Mouse (Mus musculus) intestine, postnatal 0 days (tissue): ENCODE measurements around the gene Igsf3. TPM values are rescaled to one million over a fixed set of nuclear protein-coding genes. Genes with fewer than 3 reads are reported as not detected.

ENCODE experiments used
- ATAC-seq: fragments of 200-750 bp; cut with Nextera tagmentation; 2 replicates; pipeline ENCODE4 v1.8.0; 2017; ENCODE audit warnings: mild to moderate bottlenecking, moderate TSS enrichment, moderate library complexity
- H3K27ac ChIP-seq: fragments of 300-500 bp; sonication (generic); 2 replicates; pipeline ENCODE4 v1.5.1; 2014; ENCODE audit warnings: mild to moderate bottlenecking, low read depth, low read length, moderate library complexity
- H3K27me3 ChIP-seq: fragments of 300-500 bp; sonication (generic); replicated peaks from 2 replicates; pipeline ENCODE4 v1.6.1; 2014; ENCODE audit warnings: low read length, mixed read lengths; ENCODE audit not compliant: control insufficient read depth, insufficient read depth
- H3K36me3 ChIP-seq: fragments of 300-500 bp; sonication (generic); 2 replicates; pipeline ENCODE4 v1.6.1; 2014; ENCODE audit warnings: mild to moderate bottlenecking, moderate library complexity; ENCODE audit not compliant: control insufficient read depth, insufficient read depth
- H3K4me1 ChIP-seq: fragments of 300-500 bp; sonication (generic); replicated peaks from 2 replicates; pipeline ENCODE4 v1.6.1; 2014; ENCODE audit warnings: antibody characterized with exemption, low read length, mixed read lengths; ENCODE audit not compliant: control insufficient read depth, insufficient read depth
- H3K4me2 ChIP-seq: fragments of 300-500 bp; sonication (generic); replicated peaks from 2 replicates; pipeline ENCODE4 v1.6.1; 2014; ENCODE audit warnings: low read depth, mild to moderate bottlenecking, moderate library complexity
- H3K4me3 ChIP-seq: fragments of 300-500 bp; sonication (generic); 2 replicates; pipeline ENCODE4 v1.5.1; 2014; ENCODE audit warnings: low read depth, low read length
- H3K9ac ChIP-seq: fragments of 300-500 bp; sonication (generic); 2 replicates; pipeline ENCODE4 v1.6.1; 2014; ENCODE audit warnings: mild to moderate bottlenecking, low read depth, low read length
- H3K9me3 ChIP-seq: fragments of 300-500 bp; sonication (generic); 2 replicates; pipeline ENCODE4 v1.6.1; 2016; ENCODE audit warnings: mixed run types; ENCODE audit not compliant: control insufficient read depth
- CTCF ChIP-seq: sonication (generic); IDR thresholded peaks from 2 replicates; pipeline ENCODE4 v1.5.1; 2016; ENCODE audit warnings: low read depth, mild to moderate bottlenecking, control low read depth, antibody characterized with exemption, moderate library complexity
- WGBS: fragments of 180-500 bp; shearing (Covaris S2); extraction: QIAGEN DNeasy Blood & Tissue Kit; methylation state at CpG from one replicate; pipeline ENCODE4 v1.1.7; 2014; 5-methylcytosine and 5-hydroxymethylcytosine counted together
- polyA plus RNA-seq: library from polyadenylated mRNA; unstranded; fragments of >200 nt; fragmentation: Nextera tagmentation; extraction: Ambion mirVana; gene quantifications from 2 replicates; pipeline ENCODE4 v1.2.1, GENCODE M21; 2015

The Igsf3 gene
- polyA plus RNA-seq, 1 experiment from 2014 or later = 13.0 TPM

DNA sequence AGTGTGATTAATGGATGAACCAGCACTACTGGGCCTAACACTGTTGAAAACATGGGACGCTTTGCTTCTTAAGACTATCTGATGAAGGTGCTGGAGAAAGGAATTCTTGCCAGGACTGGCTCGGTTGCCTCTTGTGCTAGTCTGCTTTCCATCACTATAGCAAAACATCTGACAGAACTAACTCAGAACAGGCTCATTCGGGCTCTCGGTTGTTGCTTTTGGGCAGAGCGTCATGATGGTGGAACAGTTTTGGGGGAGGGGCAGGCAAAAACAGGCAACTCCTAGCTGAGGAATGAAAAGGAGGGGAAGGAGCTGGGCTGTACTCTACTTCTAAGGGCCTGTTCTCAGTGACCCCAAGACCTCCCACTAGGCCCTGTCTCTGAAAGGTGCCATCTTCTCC is 4.8 kb downstream of the Igsf3 start:
- Histone ChIP-seq H3K27ac (no peak overlapping the region), H3K4me3 (no peak overlapping the region), H3K9me3 (no peaks in the 10 kb centered on the region), H3K27me3 (no peaks in the 10 kb centered on the region), H3K9ac (no peak overlapping the region), H3K4me2 (no peak overlapping the region), H3K4me1 (peaks cover 11% of the 10 kb centered on the region; the same call in 1 of the 2 replicates), H3K36me3 (no peaks in the 10 kb centered on the region)
- TF ChIP-seq CTCF = no peak
- no peak for ATAC-seq
- WGBS = 70% methylated on average over 5 of the region's 5 CpGs

DNA sequence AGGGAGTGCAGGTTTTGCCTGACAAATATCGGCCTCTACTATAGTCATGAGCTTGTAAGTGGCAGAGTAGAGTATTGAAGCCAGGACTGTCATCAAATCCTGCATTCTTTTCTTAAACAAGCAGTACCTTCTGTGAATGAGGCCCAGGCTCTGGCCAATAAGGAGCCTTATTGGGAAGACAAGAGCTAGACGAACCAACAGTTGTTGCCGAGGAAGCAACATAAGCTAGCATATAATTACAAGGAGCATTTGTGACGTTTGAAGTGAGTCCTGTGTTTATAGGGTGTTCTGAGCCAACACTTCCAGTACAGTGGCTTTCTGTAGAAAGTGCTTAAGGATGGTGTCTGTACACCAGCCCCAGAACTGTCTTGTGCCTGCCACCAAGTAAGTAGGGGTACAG is 5.9 kb downstream of the Igsf3 start:
- H3K4me1 ChIP-seq = peaks cover 11% of the 10 kb centered on the region; the same call in 1 of the 2 replicates
- no peaks in the 10 kb centered on the region for H3K9me3 ChIP-seq
- H3K27ac ChIP-seq = no peak overlapping the region
- H3K36me3 ChIP-seq = no peaks in the 10 kb centered on the region
- no peaks in the 10 kb centered on the region for H3K27me3 ChIP-seq
- ATAC-seq = no peak
- WGBS = 66% methylated on average over 4 of the region's 4 CpGs
- no peak overlapping the region for H3K4me2 ChIP-seq
- no peak overlapping the region for H3K4me3 ChIP-seq
- H3K9ac ChIP-seq = no peak overlapping the region
- TF ChIP-seq CTCF = no peak

DNA sequence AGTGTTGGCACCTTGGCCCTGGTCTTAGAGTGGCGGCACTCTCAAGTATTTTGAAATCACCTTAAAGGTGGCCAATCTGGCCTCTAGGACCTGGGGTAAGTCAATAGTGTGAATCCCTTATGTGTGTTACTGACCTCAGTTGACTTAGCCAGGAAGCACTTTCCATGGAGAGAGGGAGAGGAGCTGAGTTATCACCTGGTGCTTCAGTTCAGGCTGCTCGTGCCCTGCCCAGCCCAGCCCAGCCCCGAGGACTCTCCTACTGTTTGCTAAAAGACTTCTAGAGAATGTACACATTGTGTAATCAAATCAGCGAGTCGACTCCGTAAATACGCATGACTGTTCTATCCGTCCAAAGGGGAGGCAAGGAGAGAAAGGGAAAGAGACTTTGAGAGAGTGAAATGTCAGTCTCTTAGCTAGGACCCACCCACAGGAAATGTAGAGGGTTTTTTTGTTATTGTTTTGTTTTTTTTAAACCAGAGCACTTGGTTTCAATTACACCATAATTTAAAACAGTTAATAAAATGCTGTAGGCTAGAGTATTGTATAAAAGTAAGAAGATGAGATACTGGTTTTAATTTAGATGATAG is 9.6 kb downstream of the Igsf3 start:
- Histone ChIP-seq H3K36me3 (no peaks in the 10 kb centered on the region), H3K4me1 (peaks cover 2% of the 10 kb centered on the region; the same call in 1 of the 2 replicates), H3K9me3 (no peaks in the 10 kb centered on the region), H3K4me3 (no peak overlapping the region), H3K27ac (no peak overlapping the region), H3K4me2 (0 out of 2 replicates have a peak overlapping the region, but pooled peaks have one; percentile 13), H3K9ac (no peak overlapping the region), H3K27me3 (no peaks in the 10 kb centered on the region)
- peak; percentile 86 for ATAC-seq
- no peak for TF ChIP-seq CTCF
- 19% methylated on average over 8 of the region's 8 CpGs for WGBS

DNA sequence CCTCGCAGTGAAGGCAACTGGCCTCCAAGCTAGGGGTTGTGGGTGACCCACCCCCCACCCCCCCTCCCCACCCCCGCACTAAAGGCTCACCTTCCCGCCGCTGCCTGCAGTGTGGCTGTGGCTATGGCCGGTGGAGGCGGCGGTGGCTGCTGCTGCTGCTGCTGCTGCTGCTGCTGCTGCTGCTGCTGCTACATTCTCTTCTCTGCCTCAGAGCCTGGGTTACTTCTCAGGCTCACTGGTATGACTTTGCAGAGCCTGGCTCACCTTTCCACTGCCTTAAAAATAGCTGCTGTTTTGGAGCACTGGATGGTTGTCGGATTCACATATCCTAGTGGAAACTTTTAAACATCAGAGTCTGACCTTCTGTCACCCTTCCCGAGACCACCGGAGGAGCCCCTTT is 11.0 kb downstream of the Igsf3 start:
- Histone ChIP-seq H3K4me2 (no peak overlapping the region), H3K9ac (no peak overlapping the region), H3K27me3 (no peaks in the 10 kb centered on the region), H3K9me3 (no peaks in the 10 kb centered on the region), H3K27ac (no peak overlapping the region), H3K4me3 (no peak overlapping the region), H3K4me1 (peaks cover 2% of the 10 kb centered on the region; the same call in 1 of the 2 replicates), H3K36me3 (no peaks in the 10 kb centered on the region)
- WGBS = 54% methylated on average over 10 of the region's 10 CpGs
- ATAC-seq = no peak
- TF ChIP-seq CTCF = no peak

DNA sequence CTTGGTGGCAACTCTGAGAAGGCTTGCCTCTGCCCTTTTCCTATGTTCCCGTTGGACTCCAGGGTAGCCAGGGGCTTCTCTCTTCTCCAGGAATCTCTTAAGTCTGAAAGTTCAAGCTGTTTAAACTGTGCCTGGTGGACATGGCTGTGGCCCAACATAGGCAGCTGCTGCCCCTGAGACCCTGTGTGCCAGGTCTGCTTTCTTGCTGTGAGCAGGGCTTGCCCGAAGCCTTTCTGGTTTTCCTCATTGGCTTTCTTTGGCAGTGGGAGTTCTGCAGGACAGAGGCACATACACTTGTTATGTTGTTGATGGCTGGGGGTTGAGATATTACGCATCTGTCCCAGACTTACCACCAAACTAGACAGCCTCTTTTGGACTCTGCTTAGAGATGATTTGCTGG is 12.7 kb downstream of the Igsf3 start:
- WGBS = 76% methylated on average over 3 of the region's 3 CpGs
- ATAC-seq = no peak

DNA sequence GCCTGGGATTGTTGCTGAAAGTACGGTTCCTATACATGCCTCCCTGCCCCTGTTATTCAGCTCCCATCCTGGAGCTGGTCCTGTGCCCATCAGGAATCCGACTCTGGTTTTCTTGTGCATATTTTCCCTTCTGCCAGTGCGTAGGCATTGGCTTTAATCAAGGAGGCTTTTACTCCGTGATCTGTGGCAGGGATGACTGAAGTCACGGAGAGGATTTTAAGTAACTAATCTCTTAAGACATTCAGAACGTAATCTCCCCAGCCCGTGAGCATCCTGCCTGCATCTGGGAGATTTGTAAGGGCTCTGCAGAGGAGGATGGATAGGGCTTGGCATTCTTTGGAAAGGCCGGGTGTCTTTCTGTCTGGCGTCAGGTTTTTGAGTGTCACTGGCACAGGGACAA is 13.6 kb downstream of the Igsf3 start:
- H3K4me2 ChIP-seq = no peak overlapping the region
- no peak overlapping the region for H3K27ac ChIP-seq
- 70% methylated on average over 9 of the region's 9 CpGs for WGBS
- H3K9me3 ChIP-seq = no peaks in the 10 kb centered on the region
- no peaks in the 10 kb centered on the region for H3K27me3 ChIP-seq
- ATAC-seq = no peak
- no peak overlapping the region for H3K4me3 ChIP-seq
- H3K4me1 ChIP-seq = peaks cover 11% of the 10 kb centered on the region
- H3K9ac ChIP-seq = no peak overlapping the region
- no peak for TF ChIP-seq CTCF
- H3K36me3 ChIP-seq = no peaks in the 10 kb centered on the region

More for the DNA sequence above, 12.7 kb downstream of the Igsf3 start:
- no peak for TF ChIP-seq CTCF
- H3K36me3 ChIP-seq = no peaks in the 10 kb centered on the region
- no peaks in the 10 kb centered on the region for H3K9me3 ChIP-seq
- no peak overlapping the region for H3K4me3 ChIP-seq
- H3K9ac ChIP-seq = no peak overlapping the region
- H3K27me3 ChIP-seq = no peaks in the 10 kb centered on the region
- no peak overlapping the region for H3K4me2 ChIP-seq
- H3K4me1 ChIP-seq = peaks cover 4% of the 10 kb centered on the region
- no peak overlapping the region for H3K27ac ChIP-seq
